Mouse (Mus musculus) cortical plate, adult 2 months (tissue): ENCODE measurements around the gene Lrfn5.

Experiments
- CTCF ChIP-seq: fragments of 200-500 bp; IDR thresholded peaks from 2 replicates; pipeline ENCODE4 v1.5.1; 2011; ENCODE audit warnings: mild to moderate bottlenecking, control low read depth, low read length; ENCODE audit not compliant: insufficient read depth; ENCODE audit errors: extremely low read depth
- POLR2A ChIP-seq: fragments of 200-500 bp; IDR thresholded peaks from 2 replicates; pipeline ENCODE4 v1.6.1; 2011; ENCODE audit warnings: mild to moderate bottlenecking, low read length, control low read depth; ENCODE audit not compliant: insufficient read depth; ENCODE audit errors: extremely low read depth

- TF ChIP-seq POLR2A (no peak), CTCF (no peak)
These were observed 331.2 kb downstream of the Lrfn5 start for GRCm38 (mm10) chr12:61854183-61854582.
